Mouse (Mus musculus): Measurements from ENCODE around the gene Dusp7.

DNA sequence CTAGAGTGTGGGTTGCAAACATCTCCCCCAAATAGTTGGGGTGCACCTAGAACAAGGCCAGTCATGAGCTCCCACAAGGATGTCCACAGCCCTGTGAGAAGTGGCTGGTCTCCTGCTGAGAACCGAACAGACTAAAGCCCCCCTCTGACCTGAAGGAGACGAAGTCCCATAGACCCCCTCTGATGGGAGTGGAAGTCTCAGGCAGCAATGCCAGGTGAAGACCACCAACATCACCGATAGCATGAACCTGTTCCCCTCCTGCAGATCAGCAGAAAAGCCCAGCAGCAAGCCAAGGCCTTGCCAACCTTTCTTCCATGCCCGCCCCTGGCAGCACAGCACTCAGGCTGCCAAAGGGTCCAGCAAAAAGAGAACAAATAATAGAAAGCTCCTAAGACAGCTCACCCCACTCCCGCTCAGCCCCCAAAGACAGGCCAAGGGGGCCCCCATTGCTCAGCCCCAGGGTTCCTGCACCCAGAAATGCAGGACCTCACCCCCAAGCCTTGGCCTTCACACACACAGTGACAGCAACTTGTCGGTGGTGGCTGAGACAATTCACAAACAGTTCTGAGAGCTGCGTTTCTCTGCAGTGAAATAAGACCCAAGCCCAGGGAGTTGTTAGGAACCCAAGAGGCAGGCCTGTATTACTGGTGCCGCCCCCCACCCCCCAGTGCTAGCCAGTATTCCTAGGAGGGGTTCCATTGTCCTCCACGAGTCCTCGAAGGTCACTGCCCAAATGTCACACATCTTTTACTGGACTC, 13.0 kb upstream of the Dusp7 start:
- TF ChIP-seq CTCF (IDR thresholded peaks at IDR 0.05) (no peak), EP300 (IDR thresholded peaks at IDR 0.05) (no peak)

All from lung, postnatal 0 days (tissue).